Mouse (Mus musculus) lung, postnatal 0 days (tissue): ENCODE results near the gene Btg1.

Source experiments
- CTCF ChIP-seq: IDR thresholded peaks from 2 replicates; pipeline ENCODE4 v1.5.1; 2016; ENCODE audit warnings: antibody characterized with exemption, mild to moderate bottlenecking
- EP300 ChIP-seq: IDR thresholded peaks from 2 replicates; pipeline ENCODE4 v1.6.1; 2016; ENCODE audit warnings: antibody characterized with exemption, mild to moderate bottlenecking, control low read depth

DNA sequence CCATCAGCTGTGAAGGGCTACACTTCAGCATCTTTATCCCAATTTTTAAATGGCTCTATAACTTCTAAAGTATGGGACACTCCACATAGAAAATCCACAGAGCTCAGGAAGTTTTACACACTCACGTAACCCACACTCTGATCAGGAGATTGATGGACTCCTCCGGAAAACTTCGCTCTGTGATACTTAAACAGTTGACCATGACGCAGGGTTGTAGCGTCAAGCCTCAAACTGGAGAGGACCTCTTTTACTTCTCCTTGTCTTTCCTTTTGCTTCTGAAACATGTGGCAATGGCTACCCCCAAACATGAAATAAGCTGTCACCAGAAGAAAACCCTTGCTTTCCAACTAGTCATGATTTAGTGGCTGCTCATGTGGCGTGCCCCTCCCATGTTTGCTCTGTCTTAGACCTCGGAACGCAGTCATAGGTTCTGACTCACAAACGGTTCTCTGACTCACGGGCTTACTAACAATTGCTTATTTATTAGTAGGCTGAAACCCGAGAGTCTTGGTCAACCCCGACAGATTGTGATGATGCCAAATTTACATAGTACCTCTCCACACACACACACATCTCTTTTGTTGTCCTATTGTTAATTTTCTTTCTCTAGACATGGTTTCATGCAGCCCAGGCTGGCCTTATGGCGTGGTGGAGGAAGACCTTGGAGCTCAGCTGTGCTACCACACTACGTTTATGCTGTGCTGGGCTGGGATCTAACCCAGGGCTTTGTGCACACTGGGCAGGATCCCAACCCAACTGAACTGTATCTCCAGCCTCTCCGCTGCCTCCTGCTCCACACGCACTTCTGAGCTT, 11.5 kb downstream of the Btg1 start:
- TF ChIP-seq EP300 (no peak), CTCF (no peak)
